Mouse (Mus musculus): ENCODE data around the gene Gm6904.

- TF ChIP-seq CTCF (IDR thresholded peaks at IDR 0.05; ENCODE audit: low read depth) = no peak
- TF ChIP-seq EP300 (IDR thresholded peaks at IDR 0.05; ENCODE audit: low read depth) = no peak
Measured at GRCm38 (mm10) chr14:59226240-59226639, 33.8 kb downstream of the Gm6904 start.

Data from heart, postnatal 0 days (tissue).